ENCODE assay signal across 9 mouse cellular contexts in the genomic region with DNA sequence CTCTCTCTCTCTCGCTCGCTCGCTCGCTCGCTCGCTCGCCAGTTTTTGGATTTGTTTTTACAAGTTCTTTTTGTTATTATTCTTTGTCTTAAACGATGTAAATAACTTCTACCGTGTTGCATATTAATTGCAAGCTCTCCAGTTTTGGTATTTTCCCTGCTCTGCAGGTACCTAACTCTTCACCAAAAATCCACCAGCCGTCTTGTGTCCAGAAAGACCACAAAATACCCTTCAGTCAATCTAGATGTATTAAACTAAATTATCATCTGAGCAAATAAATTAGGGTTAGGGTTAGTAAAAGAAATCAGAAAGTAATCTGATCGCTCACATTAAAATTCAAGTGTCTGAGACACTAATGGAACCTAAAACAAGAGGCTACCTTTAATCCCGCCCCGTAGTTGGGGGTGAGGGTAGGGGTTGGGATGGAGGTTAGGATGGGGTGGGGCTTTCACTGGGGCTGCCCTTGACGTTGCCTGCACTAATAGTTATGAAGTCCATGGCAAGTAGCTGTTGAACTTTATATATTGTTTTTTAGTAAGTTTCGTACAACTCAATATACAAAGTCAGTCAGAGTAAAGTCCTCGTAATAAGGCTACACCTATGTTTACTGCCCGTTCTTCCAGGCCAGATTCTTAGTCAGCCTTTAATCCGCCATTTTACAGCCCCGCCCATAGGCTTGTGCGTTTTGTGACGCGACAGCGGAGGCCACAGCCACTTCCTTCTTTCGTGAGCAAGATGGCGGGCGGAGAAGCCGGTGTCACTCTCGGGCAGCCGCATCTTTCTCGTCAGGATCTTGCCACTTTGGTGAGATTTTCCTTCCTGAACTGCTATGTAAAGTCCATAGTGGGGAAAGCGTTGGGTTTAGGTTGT. TPM values are rescaled to one million over a fixed set of nuclear protein-coding genes. Genes with fewer than 3 reads are reported as not detected.
DNase-seq lines count a peak whose midpoint lies in the region; ATAC-seq lines count a peak whose summit lies in the region.
"Had no signal": no experiment of that assay in that cellular context is flagged by ENCODE, and none has a peak within 500 bp of the region (broad histone marks: within the 10 kb centered on the region; RNA-seq: fewer than 3 reads in every experiment).

Eif2s3y (plus strand) TSS at position 662 of the 870 bp plus-strand sequence.

- peak; percentile 77 for DNase-seq in gastrocnemius, adult 18-20 months (ENCODE audit: low spot score)
- no peak for DNase-seq in gastrocnemius, postnatal 14 days
- DNase-seq in brain, embryonic 18.5 days (ENCODE audit: low read depth, low spot score): peak; percentile 26
- DNase-seq in forebrain, embryonic 10.5 days (ENCODE audit: extremely low spot score, low spot score): peak; percentile 32

- peak; percentile 90 for ATAC-seq in hindbrain, embryonic 12.5 days (ENCODE audit: low FRiP score)
- peak; percentile 92 for ATAC-seq in limb, embryonic 13.5 days (ENCODE audit: low FRiP score, low read depth)
- peak; percentile 97 for ATAC-seq in midbrain, embryonic 13.5 days
- ATAC-seq in stomach, embryonic 16.5 days (ENCODE audit: insufficient read depth, low FRiP score): peak; percentile 76; the same call in 1 of the 2 replicates

- no peaks in the 10 kb centered on the region for H3K36me3 ChIP-seq in forebrain, embryonic 10.5 days (replicated peaks)
- H3K36me3 ChIP-seq in hindbrain, embryonic 12.5 days: no peaks in the 10 kb centered on the region
- no peaks in the 10 kb centered on the region for H3K36me3 ChIP-seq in limb, embryonic 13.5 days
- H3K36me3 ChIP-seq in midbrain, embryonic 13.5 days: no peaks in the 10 kb centered on the region
- no peaks in the 10 kb centered on the region for H3K36me3 ChIP-seq in stomach, embryonic 16.5 days (ENCODE audit: control insufficient read depth, insufficient read depth, low read length)

- H3K4me2 ChIP-seq in hindbrain, embryonic 12.5 days (replicated peaks): peak within 1 kb of the TSS; percentile 37
- peak within 1 kb of the TSS; percentile 46 for H3K4me2 ChIP-seq in limb, embryonic 13.5 days (replicated peaks)
- peak within 1 kb of the TSS; percentile 32 for H3K4me2 ChIP-seq in midbrain, embryonic 13.5 days (replicated peaks)
- peak within 1 kb of the TSS; percentile 32; the same call in 1 of the 2 replicates for H3K4me2 ChIP-seq in stomach, embryonic 16.5 days (ENCODE audit: low read depth, low read length)

- no peak within 1 kb of the TSS for H3K9ac ChIP-seq in hindbrain, embryonic 12.5 days
- no peak within 1 kb of the TSS; the same call in 1 of the 2 replicates for H3K9ac ChIP-seq in limb, embryonic 13.5 days
- H3K9ac ChIP-seq in midbrain, embryonic 13.5 days (replicated peaks): no peak within 1 kb of the TSS
- H3K9ac ChIP-seq in stomach, embryonic 16.5 days (ENCODE audit: low read length): no peak within 1 kb of the TSS

- no peaks in the 10 kb centered on the region for H3K9me3 ChIP-seq in forebrain, embryonic 10.5 days
- no peaks in the 10 kb centered on the region for H3K9me3 ChIP-seq in hindbrain, embryonic 12.5 days (replicated peaks)
- no peaks in the 10 kb centered on the region for H3K9me3 ChIP-seq in limb, embryonic 13.5 days
- H3K9me3 ChIP-seq in midbrain, embryonic 13.5 days: no peaks in the 10 kb centered on the region
- H3K9me3 ChIP-seq in stomach, embryonic 16.5 days (replicated peaks; ENCODE audit: control insufficient read depth, low read length): no peaks in the 10 kb centered on the region

- peak within 1 kb of the TSS; percentile 49 for H3K4me3 ChIP-seq in forebrain, embryonic 10.5 days
- peak within 1 kb of the TSS; percentile 32 for H3K4me3 ChIP-seq in hindbrain, embryonic 12.5 days
- H3K4me3 ChIP-seq in limb, embryonic 13.5 days: peak within 1 kb of the TSS; percentile 44
- H3K4me3 ChIP-seq in midbrain, embryonic 13.5 days (replicated peaks): peak within 1 kb of the TSS; percentile 43
- H3K4me3 ChIP-seq in stomach, embryonic 16.5 days (replicated peaks; ENCODE audit: low read length): peak within 1 kb of the TSS; percentile 44

- intact Hi-C loops in gastrocnemius, postnatal 14 days (cut with DNase I; ENCODE audit: low total_unique reads): no loop called here

- no peaks in the 10 kb centered on the region for H3K27me3 ChIP-seq in forebrain, embryonic 10.5 days (ENCODE audit: poor library complexity, severe bottlenecking)
- H3K27me3 ChIP-seq in hindbrain, embryonic 12.5 days: no peaks in the 10 kb centered on the region
- no peaks in the 10 kb centered on the region for H3K27me3 ChIP-seq in limb, embryonic 13.5 days
- no peaks in the 10 kb centered on the region for H3K27me3 ChIP-seq in midbrain, embryonic 13.5 days
- no peaks in the 10 kb centered on the region for H3K27me3 ChIP-seq in stomach, embryonic 16.5 days (ENCODE audit: control insufficient read depth, insufficient read depth, low read length)

- peak within 1 kb of the TSS; percentile 77 for H3K27ac ChIP-seq in forebrain, embryonic 10.5 days
- H3K27ac ChIP-seq in hindbrain, embryonic 12.5 days: no peak within 1 kb of the TSS
- no peak within 1 kb of the TSS for H3K27ac ChIP-seq in limb, embryonic 13.5 days
- no peak within 1 kb of the TSS for H3K27ac ChIP-seq in midbrain, embryonic 13.5 days
- H3K27ac ChIP-seq in stomach, embryonic 16.5 days (ENCODE audit: low read length): no peak within 1 kb of the TSS

- H3K4me1 ChIP-seq in forebrain, embryonic 10.5 days: no peaks in the 10 kb centered on the region
- no peaks in the 10 kb centered on the region for H3K4me1 ChIP-seq in hindbrain, embryonic 12.5 days
- H3K4me1 ChIP-seq in limb, embryonic 13.5 days: no peaks in the 10 kb centered on the region
- no peaks in the 10 kb centered on the region for H3K4me1 ChIP-seq in midbrain, embryonic 13.5 days (replicated peaks)
- H3K4me1 ChIP-seq in stomach, embryonic 16.5 days (ENCODE audit: control insufficient read depth, insufficient read depth, low read length): no peaks in the 10 kb centered on the region

- 8% methylated on average over 24 of the region's 31 CpGs for WGBS in forebrain, embryonic 10.5 days
- WGBS in hindbrain, embryonic 12.5 days: 42% methylated on average over 28 of the region's 31 CpGs
- 28% methylated on average over 25 of the region's 31 CpGs for WGBS in limb, embryonic 13.5 days
- 29% methylated on average over 22 of the region's 31 CpGs for WGBS in midbrain, embryonic 13.5 days
- 42% methylated on average over 30 of the region's 31 CpGs for WGBS in stomach, embryonic 16.5 days

RNA-seq across cellular contexts. Expression of gene Eif2s3y, which starts in this region (rescaled TPM):
- 10 to 100 TPM in 1 of 2 experiments, not detected in 1; 50.2 TPM for total RNA-seq in gastrocnemius, adult 18-20 months (2021)
- total RNA-seq in gastrocnemius, postnatal 14 days (2021): 10 to 100 TPM in 1 of 2 experiments, not detected in 1; 47.3 TPM
- 32.4 and 43.8 TPM in 2 replicates for polyA plus RNA-seq in forebrain, embryonic 10.5 days (2016; fragmentation: Nextera tagmentation; extraction: Ambion mirVana)
- 38.8 and 48.1 TPM in 2 replicates for polyA plus RNA-seq in hindbrain, embryonic 12.5 days (2016; fragmentation: Nextera tagmentation; extraction: Ambion mirVana)
- 39.6 and 52.2 TPM in 2 replicates for polyA plus RNA-seq in limb, embryonic 13.5 days (2015; fragmentation: Nextera tagmentation; extraction: Ambion mirVana)
- polyA plus RNA-seq in midbrain, embryonic 13.5 days (2015; fragmentation: Nextera tagmentation; extraction: Ambion mirVana): 38.6 and 70.2 TPM in 2 replicates
- polyA plus RNA-seq in stomach, embryonic 16.5 days (2015; fragmentation: Nextera tagmentation; extraction: Ambion mirVana): 15.3 and 39.4 TPM in 2 replicates
- polyA plus RNA-seq: C2C12 had no signal
